ENCODE assay signal across 10 mouse cellular contexts in the genomic region with DNA sequence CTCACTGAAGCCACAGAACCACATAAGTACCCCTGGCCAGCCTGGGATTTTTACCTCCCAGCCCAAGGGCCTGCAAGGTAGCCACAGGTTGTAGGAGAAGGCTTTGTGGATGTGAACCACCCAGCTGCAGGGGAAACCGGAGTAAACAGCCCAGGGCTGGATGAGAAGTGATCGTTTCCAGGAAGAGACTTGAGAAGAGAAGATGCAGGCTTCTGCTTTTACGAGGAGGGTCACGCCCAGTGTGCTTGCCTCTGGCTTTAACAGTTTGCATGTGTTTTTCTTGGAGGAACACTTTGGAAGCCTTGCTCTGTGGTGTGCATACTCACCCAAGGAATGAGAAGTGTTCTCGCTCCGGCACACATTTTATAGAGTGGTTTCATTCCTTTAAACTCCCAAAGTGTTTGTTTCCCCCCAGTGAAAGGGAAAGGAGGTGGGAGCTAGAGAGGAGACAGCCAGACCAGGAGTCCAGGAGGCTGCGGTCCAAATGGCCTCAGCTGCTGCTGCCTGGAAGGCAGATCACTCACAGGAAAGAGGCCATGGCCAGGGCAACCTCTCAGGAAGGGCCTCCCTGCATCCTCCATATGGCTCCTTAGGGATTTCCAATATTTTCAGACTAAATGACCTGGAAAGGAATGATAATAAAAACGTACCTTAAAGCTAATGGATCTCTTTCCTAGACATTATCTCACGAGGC.
DNase-seq lines count a peak whose midpoint lies in the region; ATAC-seq and TF ChIP-seq lines count a peak whose summit lies in the region.
"Had no signal": no experiment of that assay in that cellular context is flagged by ENCODE, and none has a peak within 500 bp of the region (broad histone marks: within the 10 kb centered on the region; RNA-seq: fewer than 3 reads in every experiment).

No protein-coding gene starts in this region.

- no peak for TF ChIP-seq EP300 in stomach, postnatal 0 days (optimal IDR thresholded peaks at IDR 0.05)

- no peaks in the 10 kb centered on the region for H3K36me3 ChIP-seq in embryonic facial prominence, embryonic 13.5 days
- H3K36me3 ChIP-seq in intestine, embryonic 15.5 days, result no peaks in the 10 kb centered on the region
- no peaks in the 10 kb centered on the region for H3K36me3 ChIP-seq in stomach, postnatal 0 days (ENCODE audit: control insufficient read depth, insufficient read depth, low read length)
- H3K36me3 ChIP-seq: lung, embryonic 15.5 days had no signal

- peak overlapping the region; percentile 52; the same call in 1 of the 2 replicates for H3K27ac ChIP-seq in embryonic facial prominence, embryonic 13.5 days
- H3K27ac ChIP-seq in intestine, embryonic 15.5 days, result no peak overlapping the region
- no peak overlapping the region for H3K27ac ChIP-seq in stomach, postnatal 0 days (replicated peaks)
- H3K27ac ChIP-seq: lung, embryonic 15.5 days had no signal

- H3K27me3 ChIP-seq in embryonic facial prominence, embryonic 13.5 days, result no peaks in the 10 kb centered on the region
- no peaks in the 10 kb centered on the region for H3K27me3 ChIP-seq in intestine, embryonic 15.5 days (replicated peaks)
- no peaks in the 10 kb centered on the region for H3K27me3 ChIP-seq in stomach, postnatal 0 days (ENCODE audit: control insufficient read depth, insufficient read depth, low read length)
- H3K27me3 ChIP-seq: lung, embryonic 15.5 days had no signal

- no peaks in the 10 kb centered on the region for H3K9me3 ChIP-seq in embryonic facial prominence, embryonic 13.5 days
- H3K9me3 ChIP-seq in intestine, embryonic 15.5 days, result no peaks in the 10 kb centered on the region
- H3K9me3 ChIP-seq in stomach, postnatal 0 days (ENCODE audit: control insufficient read depth, low read length), result no peaks in the 10 kb centered on the region
- H3K9me3 ChIP-seq: lung, embryonic 15.5 days had no signal

- DNase-seq in lung, postnatal 36 days, result peak; percentile 22
- DNase-seq in lung, postnatal 10 days, result no peak
- DNase-seq in stomach, postnatal 0 days (ENCODE audit: low spot score), result no peak
- DNase-seq in adrenal gland, postnatal 25 days, result no peak
- no peak for DNase-seq in left cerebral cortex, adult 8-10 months (ENCODE audit: low spot score in 2 of 2)
- no peak for DNase-seq in urinary bladder, adult 2 months (ENCODE audit: low spot score)

- H3K4me3 ChIP-seq in embryonic facial prominence, embryonic 13.5 days, result no peak overlapping the region
- no peak overlapping the region for H3K4me3 ChIP-seq in intestine, embryonic 15.5 days (replicated peaks)
- H3K4me3 ChIP-seq in stomach, postnatal 0 days (ENCODE audit: low read depth, low read length), result no peak overlapping the region
- H3K4me3 ChIP-seq: lung, embryonic 15.5 days had no signal

- H3K9ac ChIP-seq in embryonic facial prominence, embryonic 13.5 days, result no peak overlapping the region
- H3K9ac ChIP-seq in intestine, embryonic 15.5 days, result no peak overlapping the region
- H3K9ac ChIP-seq in stomach, postnatal 0 days (ENCODE audit: low read length), result no peak overlapping the region
- H3K9ac ChIP-seq: lung, embryonic 15.5 days had no signal

- TF ChIP-seq CTCF in stomach, postnatal 0 days (IDR thresholded peaks at IDR 0.05; ENCODE audit: low read depth), result no peak

- no peak for ATAC-seq in embryonic facial prominence, embryonic 13.5 days (ENCODE audit: insufficient number of reproducible peaks, insufficient read depth, low FRiP score, low TSS enrichment, low read depth)
- peak; percentile 66 for ATAC-seq in intestine, embryonic 15.5 days
- peak; percentile 26; the same call in 1 of the 2 replicates for ATAC-seq in stomach, postnatal 0 days (ENCODE audit: low FRiP score, low TSS enrichment)
- ATAC-seq: forebrain, embryonic 14.5 days had no signal

- 20% methylated on average over 9 of the region's 9 CpGs for WGBS in embryonic facial prominence, embryonic 13.5 days
- 27% methylated on average over 9 of the region's 9 CpGs for WGBS in intestine, embryonic 15.5 days
- WGBS in stomach, postnatal 0 days, result 44% methylated on average over 9 of the region's 9 CpGs

- H3K4me2 ChIP-seq in embryonic facial prominence, embryonic 13.5 days, result 0 out of 2 replicates have a peak overlapping the region, but pooled peaks have one; percentile 17
- peak overlapping the region; percentile 9; the same call in 1 of the 2 replicates for H3K4me2 ChIP-seq in intestine, embryonic 15.5 days (replicated peaks)
- H3K4me2 ChIP-seq in stomach, postnatal 0 days (replicated peaks; ENCODE audit: low read depth), result no peak overlapping the region
- H3K4me2 ChIP-seq: lung, embryonic 15.5 days had no signal

- peaks cover 14% of the 10 kb centered on the region for H3K4me1 ChIP-seq in embryonic facial prominence, embryonic 13.5 days
- peaks cover 11% of the 10 kb centered on the region for H3K4me1 ChIP-seq in intestine, embryonic 15.5 days (replicated peaks)
- no peaks in the 10 kb centered on the region for H3K4me1 ChIP-seq in stomach, postnatal 0 days (replicated peaks; ENCODE audit: control insufficient read depth, insufficient read depth)
